Mouse (Mus musculus) embryonic facial prominence, embryonic 14.5 days (tissue): ENCODE results near the gene Oas3. TPM values are rescaled to one million over a fixed set of nuclear protein-coding genes. Genes with fewer than 3 reads are reported as not detected.
A peak's percentile ranks its signal among the peaks of the same experiment; 100 is the strongest.

ENCODE experiments used
- ATAC-seq: fragments of 200-750 bp; cut with Nextera tagmentation; 2 replicates; pipeline ENCODE4 v1.8.0; 2017; ENCODE audit warnings: low read depth, moderate number of reproducible peaks, moderate TSS enrichment
- DNase-seq: peaks from one replicate; pipeline ENCODE4 v3.0.0-alpha.2; 2015; ENCODE audit warnings: low spot score
- H3K27ac ChIP-seq: fragments of 300-500 bp; sonication (generic); replicated peaks from 2 replicates; pipeline ENCODE4 v1.5.1; 2014; ENCODE audit warnings: low read depth, mild to moderate bottlenecking, low read length, moderate library complexity
- H3K27me3 ChIP-seq: fragments of 300-500 bp; sonication (generic); replicated peaks from 2 replicates; pipeline ENCODE4 v1.6.1; 2014; ENCODE audit warnings: low read length; ENCODE audit not compliant: control insufficient read depth, insufficient read depth
- H3K36me3 ChIP-seq: fragments of 300-500 bp; sonication (generic); 2 replicates; pipeline ENCODE4 v1.6.1; 2014; ENCODE audit warnings: low read length, mixed read lengths; ENCODE audit not compliant: control insufficient read depth, insufficient read depth
- H3K4me1 ChIP-seq: fragments of 300-500 bp; sonication (generic); 2 replicates; pipeline ENCODE4 v1.6.1; 2014; ENCODE audit warnings: antibody characterized with exemption, low read length; ENCODE audit not compliant: control insufficient read depth, insufficient read depth
- H3K4me2 ChIP-seq: fragments of 300-500 bp; sonication (generic); 2 replicates; pipeline ENCODE4 v1.6.1; 2014; ENCODE audit warnings: low read depth, mild to moderate bottlenecking, low read length, moderate library complexity, mixed read lengths
- H3K4me3 ChIP-seq: fragments of 300-500 bp; sonication (generic); 2 replicates; pipeline ENCODE4 v1.5.1; 2014; ENCODE audit warnings: low read depth, mild to moderate bottlenecking, low read length
- H3K9ac ChIP-seq: fragments of 300-500 bp; sonication (generic); 2 replicates; pipeline ENCODE4 v1.6.1; 2014; ENCODE audit warnings: low read depth, mild to moderate bottlenecking, low read length, moderate library complexity, mixed read lengths
- H3K9me3 ChIP-seq: fragments of 300-500 bp; sonication (generic); 2 replicates; pipeline ENCODE4 v1.6.1; 2016; ENCODE audit warnings: low read length; ENCODE audit not compliant: control insufficient read depth
- WGBS: fragments of 180-500 bp; shearing (Covaris S2); extraction: QIAGEN DNeasy Blood & Tissue Kit; methylation state at CpG from one replicate; pipeline ENCODE4 v1.1.7; 2014; 5-methylcytosine and 5-hydroxymethylcytosine counted together
- polyA plus RNA-seq: library from polyadenylated mRNA; unstranded; fragments of >200 nt; fragmentation: Nextera tagmentation; extraction: Ambion mirVana; gene quantifications from 2 replicates; pipeline ENCODE4 v1.2.1, GENCODE M21; 2014

Gene Oas3
- polyA plus RNA-seq, 1 experiment from 2014 or later, result 0.45 TPM

GRCm38 (mm10) chr5:120776801-120777200 is 660 bp downstream of the Oas3 start:
- Histone ChIP-seq H3K36me3 (no peaks in the 10 kb centered on the region), H3K4me2 (no peak overlapping the region), H3K4me3 (no peak overlapping the region), H3K4me1 (peaks cover 2% of the 10 kb centered on the region; the same call in 1 of the 2 replicates), H3K27me3 (no peaks in the 10 kb centered on the region), H3K9me3 (no peaks in the 10 kb centered on the region), H3K27ac (no peak overlapping the region), H3K9ac (no peak overlapping the region)
- 78% methylated on average over 5 of the region's 5 CpGs for WGBS
- DNase-seq (no peak), ATAC-seq (no peak)

- Histone ChIP-seq H3K9me3 (no peaks in the 10 kb centered on the region), H3K27ac (no peak overlapping the region), H3K4me1 (peaks cover 2% of the 10 kb centered on the region; the same call in 1 of the 2 replicates), H3K36me3 (no peaks in the 10 kb centered on the region), H3K27me3 (no peaks in the 10 kb centered on the region), H3K4me3 (no peak overlapping the region), H3K4me2 (no peak overlapping the region), H3K9ac (no peak overlapping the region)
- peak; percentile 20 for DNase-seq
- 75% methylated on average over 14 of the region's 14 CpGs for WGBS
- ATAC-seq, result no peak
Observed at GRCm38 (mm10) chr5:120775287-120775985, 2.0 kb downstream of the Oas3 start.

GRCm38 (mm10) chr5:120769396-120769795 is 8.1 kb downstream of the Oas3 start:
- WGBS, result 71% methylated on average over 3 of the region's 3 CpGs
- Histone ChIP-seq H3K9me3 (no peaks in the 10 kb centered on the region), H3K4me3 (no peak overlapping the region), H3K36me3 (no peaks in the 10 kb centered on the region), H3K4me2 (no peak overlapping the region), H3K27me3 (no peaks in the 10 kb centered on the region), H3K27ac (no peak overlapping the region), H3K4me1 (no peaks in the 10 kb centered on the region), H3K9ac (no peak overlapping the region)
- DNase-seq (no peak), ATAC-seq (no peak)

GRCm38 (mm10) chr5:120765010-120765409 is 12.5 kb downstream of the Oas3 start:
- Histone ChIP-seq H3K4me1 (no peaks in the 10 kb centered on the region), H3K4me3 (no peak overlapping the region), H3K36me3 (no peaks in the 10 kb centered on the region), H3K9me3 (no peaks in the 10 kb centered on the region), H3K4me2 (no peak overlapping the region), H3K27me3 (no peaks in the 10 kb centered on the region), H3K27ac (no peak overlapping the region), H3K9ac (no peak overlapping the region)
- WGBS, result 70% methylated on average over 8 of the region's 8 CpGs
- ATAC-seq, result no peak
- no peak for DNase-seq

- H3K27me3 ChIP-seq, result no peaks in the 10 kb centered on the region
- ATAC-seq (no peak; the same call in 1 of the 2 replicates), DNase-seq (peak; percentile 15)
- 23% methylated on average over 6 of the region's 6 CpGs for WGBS
- H3K4me3 ChIP-seq, result no peak overlapping the region
- H3K4me1 ChIP-seq, result no peaks in the 10 kb centered on the region
- H3K36me3 ChIP-seq, result no peaks in the 10 kb centered on the region
- H3K4me2 ChIP-seq, result no peak overlapping the region
- H3K27ac ChIP-seq, result no peak overlapping the region
- H3K9ac ChIP-seq, result no peak overlapping the region
- no peaks in the 10 kb centered on the region for H3K9me3 ChIP-seq
Observed at GRCm38 (mm10) chr5:120761901-120762300, 15.6 kb downstream of the Oas3 start.

GRCm38 (mm10) chr5:120754215-120754614 is 23.2 kb downstream of the Oas3 start:
- Histone ChIP-seq H3K36me3 (no peaks in the 10 kb centered on the region), H3K9ac (no peak overlapping the region), H3K4me3 (no peak overlapping the region), H3K9me3 (no peaks in the 10 kb centered on the region), H3K27ac (no peak overlapping the region), H3K27me3 (no peaks in the 10 kb centered on the region), H3K4me1 (no peaks in the 10 kb centered on the region), H3K4me2 (no peak overlapping the region)
- 80% methylated on average over 4 of the region's 4 CpGs for WGBS
- no peak for ATAC-seq
- no peak for DNase-seq

- Histone ChIP-seq H3K36me3 (no peaks in the 10 kb centered on the region), H3K4me2 (no peak overlapping the region), H3K27ac (no peak overlapping the region), H3K9ac (no peak overlapping the region), H3K27me3 (no peaks in the 10 kb centered on the region), H3K4me3 (no peak overlapping the region), H3K4me1 (no peaks in the 10 kb centered on the region), H3K9me3 (no peaks in the 10 kb centered on the region)
- DNase-seq (no peak), ATAC-seq (no peak)
- WGBS, result 85% methylated on average over 3 of the region's 3 CpGs
Observed at GRCm38 (mm10) chr5:120752786-120753185, 24.7 kb downstream of the Oas3 start.

- Histone ChIP-seq H3K9ac (no peak overlapping the region), H3K27ac (no peak overlapping the region), H3K9me3 (no peaks in the 10 kb centered on the region), H3K4me2 (no peak overlapping the region), H3K4me3 (no peak overlapping the region), H3K36me3 (no peaks in the 10 kb centered on the region), H3K4me1 (no peaks in the 10 kb centered on the region), H3K27me3 (no peaks in the 10 kb centered on the region)
- ATAC-seq (no peak), DNase-seq (no peak)
- WGBS, result 67% methylated on average over 3 of the region's 3 CpGs
Observed at GRCm38 (mm10) chr5:120751206-120751605, 26.3 kb downstream of the Oas3 start.

- Histone ChIP-seq H3K27me3 (no peaks in the 10 kb centered on the region), H3K4me2 (no peak within 1 kb of the TSS), H3K4me3 (no peak within 1 kb of the TSS), H3K36me3 (no peaks in the 10 kb centered on the region), H3K27ac (no peak within 1 kb of the TSS), H3K9me3 (no peaks in the 10 kb centered on the region), H3K4me1 (no peaks in the 10 kb centered on the region), H3K9ac (no peak within 1 kb of the TSS)
- DNase-seq, result no peak
- 53% methylated on average over 5 of the region's 5 CpGs for WGBS
- no peak for ATAC-seq
Observed at GRCm38 (mm10) chr5:120749688-120750087, 27.8 kb downstream of the Oas3 start, which contains the start of gene Oas2. TSS of gene Oas2 (minus strand) at chr5:120749853.
